Mouse (Mus musculus): Measurements from ENCODE around the gene Kdm2b.
A peak's percentile ranks its signal among the peaks of the same experiment; 100 is the strongest.

The Kdm2b gene

GRCm38 (mm10) chr5:122927092-122927491 is 62.5 kb downstream of the Kdm2b start:
- no peak for DNase-seq (ENCODE audit: low read depth, low spot score)

GRCm38 (mm10) chr5:122926341-122926740 is 63.3 kb downstream of the Kdm2b start:
- no peak for DNase-seq (ENCODE audit: low read depth, low spot score)

GRCm38 (mm10) chr5:122925534-122925958 is 64.1 kb downstream of the Kdm2b start:
- DNase-seq (ENCODE audit: low read depth, low spot score): peak; percentile 67

GRCm38 (mm10) chr5:122923871-122924465 is 65.7 kb downstream of the Kdm2b start:
- DNase-seq (ENCODE audit: low read depth, low spot score): no peak

GRCm38 (mm10) chr5:122921941-122922340 is 67.7 kb downstream of the Kdm2b start:
- no peak for DNase-seq (ENCODE audit: low read depth, low spot score)

GRCm38 (mm10) chr5:122920557-122920956 is 69.1 kb downstream of the Kdm2b start:
- no peak for DNase-seq (ENCODE audit: low read depth, low spot score)

GRCm38 (mm10) chr5:122917982-122918711 is 71.5 kb downstream of the Kdm2b start:
- no peak for DNase-seq (ENCODE audit: low read depth, low spot score)

GRCm38 (mm10) chr5:122916147-122916546 is 73.5 kb downstream of the Kdm2b start:
- no peak for DNase-seq (ENCODE audit: low read depth, low spot score)

GRCm38 (mm10) chr5:122912863-122913262 is 76.8 kb downstream of the Kdm2b start:
- no peak for DNase-seq (ENCODE audit: low read depth, low spot score)

GRCm38 (mm10) chr5:122909481-122909880 is 80.1 kb downstream of the Kdm2b start:
- no peak for DNase-seq (ENCODE audit: low read depth, low spot score)

GRCm38 (mm10) chr5:122908001-122908400 is 81.6 kb downstream of the Kdm2b start:
- no peak for DNase-seq (ENCODE audit: low read depth, low spot score)

- no peak for DNase-seq (ENCODE audit: low read depth, low spot score)
Measured at GRCm38 (mm10) chr5:122907182-122907581, 82.4 kb downstream of the Kdm2b start.

- no peak for DNase-seq (ENCODE audit: low read depth, low spot score)
Measured at GRCm38 (mm10) chr5:122903165-122903564, 86.5 kb downstream of the Kdm2b start.

GRCm38 (mm10) chr5:122902228-122902627 is 87.4 kb downstream of the Kdm2b start:
- no peak for DNase-seq (ENCODE audit: low read depth, low spot score)

GRCm38 (mm10) chr5:122901666-122902065 is 88.0 kb downstream of the Kdm2b start:
- DNase-seq (ENCODE audit: low read depth, low spot score): no peak

GRCm38 (mm10) chr5:122901179-122901578 is 88.4 kb downstream of the Kdm2b start:
- DNase-seq (ENCODE audit: low read depth, low spot score): no peak

- DNase-seq (ENCODE audit: low read depth, low spot score): no peak
Measured at GRCm38 (mm10) chr5:122900558-122901171, 89.0 kb downstream of the Kdm2b start.

GRCm38 (mm10) chr5:122899777-122900557 is 89.7 kb downstream of the Kdm2b start:
- peak; percentile 87 for DNase-seq (ENCODE audit: low read depth, low spot score)

- DNase-seq (ENCODE audit: low read depth, low spot score): no peak
Measured at GRCm38 (mm10) chr5:122898963-122899776, 90.5 kb downstream of the Kdm2b start.

- no peak for DNase-seq (ENCODE audit: low read depth, low spot score)
Measured at GRCm38 (mm10) chr5:122898153-122898552, 91.5 kb downstream of the Kdm2b start.

GRCm38 (mm10) chr5:122894821-122895220 is 94.8 kb downstream of the Kdm2b start:
- no peak for DNase-seq (ENCODE audit: low read depth, low spot score)
